Mouse (Mus musculus): ENCODE results near the gene Mau2. TPM values are rescaled to one million over a fixed set of nuclear protein-coding genes. Genes with fewer than 3 reads are reported as not detected.
A peak's percentile ranks its signal among the peaks of the same experiment; 100 is the strongest.

The Mau2 gene
- total RNA-seq, 2 experiments from 2014 or later, result 21.7 to 22.5 TPM

- peak; percentile 98 for DNase-seq (ENCODE audit: low spot score)
Measured at GRCm38 (mm10) chr8:69974194-69974614, 68.3 kb downstream of the Mau2 start.

- peak; percentile 33 for DNase-seq (ENCODE audit: low spot score)
Measured at GRCm38 (mm10) chr8:69973442-69974161, 68.9 kb downstream of the Mau2 start.

GRCm38 (mm10) chr8:69973063-69973441 lies 69.5 kb downstream of the Mau2 start:
- no peak for DNase-seq (ENCODE audit: low spot score)

GRCm38 (mm10) chr8:69970880-69971279 lies 71.7 kb downstream of the Mau2 start:
- DNase-seq (ENCODE audit: low spot score), result no peak

- DNase-seq (ENCODE audit: low spot score), result no peak
Measured at GRCm38 (mm10) chr8:69967291-69967933, 75.1 kb downstream of the Mau2 start.

Other genes starting within 250 kb of the Mau2 start
- 1 to 10 TPM; 3.5 to 3.8 TPM for gene Gmip, start 234.1 kb downstream of the Mau2 start, total RNA-seq (2021)
- under 1 TPM; 0.05 to 0.07 TPM for gene Lpar2, start 220.3 kb downstream of the Mau2 start, total RNA-seq (2021)
- gene Pbx4, start 210.2 kb downstream of the Mau2 start, total RNA-seq (2021), result not detected
- 1 to 10 TPM; 2.5 to 2.7 TPM for gene Cilp2, start 155.0 kb downstream of the Mau2 start, total RNA-seq (2021)
- not detected for gene Tssk6, start 140.6 kb downstream of the Mau2 start, total RNA-seq (2021)
- gene Ndufa13, start 140.2 kb downstream of the Mau2 start, total RNA-seq (2021), result 100 to 1,000 TPM; 347 to 364 TPM
- 1 to 10 TPM; 8.3 to 9.7 TPM for gene Yjefn3, start 140.0 kb downstream of the Mau2 start, total RNA-seq (2021)
- 10 to 100 TPM; 28.6 to 38.8 TPM for gene Gatad2a, start 46.4 kb downstream of the Mau2 start, total RNA-seq (2021)
- gene Sugp1, start 79 bp upstream of the Mau2 start, total RNA-seq (2021), result 10 to 100 TPM; 16.1 to 19.5 TPM
- under 1 TPM; 0.62 to 0.64 TPM for gene Tm6sf2, start 30.2 kb upstream of the Mau2 start, total RNA-seq (2021)
- not detected for gene Hapln4, start 40.7 kb upstream of the Mau2 start, total RNA-seq (2021)
- gene Ncan, start 78.1 kb upstream of the Mau2 start, total RNA-seq (2021), result not detected
- gene Nr2c2ap, start 88.6 kb upstream of the Mau2 start, total RNA-seq (2021), result 1 to 10 TPM; 4.5 to 4.9 TPM
- 1 to 10 TPM; 7.4 to 9.1 TPM for gene Rfxank, start 96.4 kb upstream of the Mau2 start, total RNA-seq (2021)
- gene Borcs8, start 96.8 kb upstream of the Mau2 start, total RNA-seq (2021), result 10 to 100 TPM; 13.4 to 15.0 TPM
- gene Mef2b, start 97.0 kb upstream of the Mau2 start, total RNA-seq (2021), result under 1 TPM; 0.23 to 0.28 TPM
- 10 to 100 TPM; 75.2 to 88.4 TPM for gene Tmem161a, start 129.6 kb upstream of the Mau2 start, total RNA-seq (2021)
- 10 to 100 TPM; 26.7 to 31.1 TPM for gene Slc25a42, start 169.6 kb upstream of the Mau2 start, total RNA-seq (2021)
- 10 to 100 TPM; 37.4 to 49.4 TPM for gene Sugp2, start 191.5 kb upstream of the Mau2 start, total RNA-seq (2021)
- gene Armc6, start 191.7 kb upstream of the Mau2 start, total RNA-seq (2021), result 1 to 10 TPM; 6.9 to 7.9 TPM
- gene Homer3, start 240.1 kb upstream of the Mau2 start, total RNA-seq (2021), result 1 to 10 TPM; 2.9 to 3.8 TPM